Mouse (Mus musculus) thymus, postnatal 36 days (tissue): ENCODE data around the gene Sirt1.
"Not testable (repeated sequence)": the region's sequence is repeated elsewhere in the genome, so short reads cannot be mapped to it uniquely, and the experiment has no call there.

ENCODE experiments used
- DNase-seq, 2 experiments: peaks; one replicate each; pipeline ENCODE4 v3.0.0; 2022; ENCODE audit warnings: mixed read lengths in 2 of 2

Sirt1 gene

GRCm38 (mm10) chr10:63381498-63382280 is at the start of gene Sirt1:
Gene Sirt1, minus strand, starts transcription at chr10:63381704.
- peak; percentile 39 to 40 for DNase-seq

- peak; percentile 86 to 93 for DNase-seq
Measured at GRCm38 (mm10) chr10:63429785-63430305, 48.3 kb upstream of the Sirt1 start, which contains the start of gene Ctnna3. Gene Ctnna3, plus strand, starts transcription at chr10:63430098.

- DNase-seq, result peak; percentile 98 to 100
Measured at GRCm38 (mm10) chr10:63429380-63429779, 47.9 kb upstream of the Sirt1 start.

GRCm38 (mm10) chr10:63429023-63429340 is 47.5 kb upstream of the Sirt1 start:
- DNase-seq, result no peak

GRCm38 (mm10) chr10:63428243-63429022 is 46.9 kb upstream of the Sirt1 start:
- peak; percentile 51 to 56 for DNase-seq

GRCm38 (mm10) chr10:63427146-63427545 is 45.6 kb upstream of the Sirt1 start:
- DNase-seq, result no peak

GRCm38 (mm10) chr10:63424475-63424814 is 42.9 kb upstream of the Sirt1 start:
- peak; percentile 39 to 47 for DNase-seq

GRCm38 (mm10) chr10:63423591-63424474 is 42.3 kb upstream of the Sirt1 start:
- DNase-seq, result no peak

- no peak for DNase-seq
Measured at GRCm38 (mm10) chr10:63422736-63422992, 41.2 kb upstream of the Sirt1 start.

- peak; percentile 54 to 67 for DNase-seq
Measured at GRCm38 (mm10) chr10:63421739-63422735, 40.5 kb upstream of the Sirt1 start, which contains the start of gene Gm7075. Gene Gm7075, minus strand, starts transcription at chr10:63421789.

- no peak for DNase-seq
Measured at GRCm38 (mm10) chr10:63417061-63417460, 35.6 kb upstream of the Sirt1 start.

- DNase-seq, result no peak
Measured at GRCm38 (mm10) chr10:63415850-63416249, 34.3 kb upstream of the Sirt1 start.

- no peak for DNase-seq
Measured at GRCm38 (mm10) chr10:63415287-63415686, 33.8 kb upstream of the Sirt1 start.

GRCm38 (mm10) chr10:63412756-63413155 is 31.3 kb upstream of the Sirt1 start:
- no peak for DNase-seq

- DNase-seq, result not testable (repeated sequence)
Measured at GRCm38 (mm10) chr10:63411674-63412073, 30.2 kb upstream of the Sirt1 start.

- DNase-seq, result no peak
Measured at GRCm38 (mm10) chr10:63410162-63410956, 28.9 kb upstream of the Sirt1 start.

- no peak for DNase-seq
Measured at GRCm38 (mm10) chr10:63403636-63404035, 22.1 kb upstream of the Sirt1 start.

GRCm38 (mm10) chr10:63402731-63403504 is 21.4 kb upstream of the Sirt1 start:
- DNase-seq, result no peak

GRCm38 (mm10) chr10:63396963-63397362 is 15.5 kb upstream of the Sirt1 start:
- no peak for DNase-seq

GRCm38 (mm10) chr10:63388948-63389347 is 7.4 kb upstream of the Sirt1 start:
- DNase-seq, result no peak
